Comparison of ENCODE assay signal across 8 mouse cellular contexts in genomic region chr7:107661189-107661842, GRCm38 (mm10). TPM values are rescaled to one million over a fixed set of nuclear protein-coding genes. Genes with fewer than 3 reads are reported as not detected.
DNase-seq lines count a peak whose midpoint lies in the region; ATAC-seq lines count a peak whose summit lies in the region.
"Had no signal": no experiment of that assay in that cellular context is flagged by ENCODE, and none has a peak within 500 bp of the region (broad histone marks: within the 10 kb centered on the region; RNA-seq: fewer than 3 reads in every experiment).

No protein-coding gene starts in this region.

- ATAC-seq in frontal cortex, adult (ENCODE audit: low TSS enrichment), result peak; percentile 63
- ATAC-seq in hindbrain, embryonic 13.5 days (ENCODE audit: low FRiP score), result peak; percentile 64
- peak; percentile 16 for ATAC-seq in lung, embryonic 16.5 days (ENCODE audit: low read depth)

- H3K27me3 ChIP-seq in hindbrain, embryonic 13.5 days, result peaks cover 22% of the 10 kb centered on the region; the same call in 1 of the 2 replicates
- H3K27me3 ChIP-seq in lung, embryonic 16.5 days (ENCODE audit: control insufficient read depth, insufficient read depth, low read depth, low read length), result no peaks in the 10 kb centered on the region

- H3K9ac ChIP-seq in hindbrain, embryonic 13.5 days, result no peak overlapping the region
- no peak overlapping the region for H3K9ac ChIP-seq in lung, embryonic 16.5 days (ENCODE audit: low read length)

- H3K4me2 ChIP-seq in hindbrain, embryonic 13.5 days, result no peak overlapping the region
- H3K4me2 ChIP-seq in lung, embryonic 16.5 days (ENCODE audit: low read depth, low read length), result no peak overlapping the region

- H3K27ac ChIP-seq in hindbrain, embryonic 13.5 days, result no peak overlapping the region
- H3K27ac ChIP-seq in lung, embryonic 16.5 days (ENCODE audit: low read length), result peak overlapping the region; percentile 78

- no peaks in the 10 kb centered on the region for H3K36me3 ChIP-seq in hindbrain, embryonic 13.5 days
- no peaks in the 10 kb centered on the region for H3K36me3 ChIP-seq in lung, embryonic 16.5 days (ENCODE audit: control insufficient read depth, insufficient read depth, low read length)

- WGBS in hindbrain, embryonic 13.5 days, result 14% methylated on average over 8 of the region's 8 CpGs
- WGBS in lung, embryonic 16.5 days, result 17% methylated on average over 8 of the region's 8 CpGs

- peak; percentile 85 for DNase-seq in ZHBTc4 (ENCODE audit: low read depth, low spot score)
- DNase-seq in cerebellum, adult 9-11 months, result peak; percentile 9
- DNase-seq in layer of hippocampus, adult 9-11 months, result peak; percentile 52
- DNase-seq in retina, postnatal 1 day, result peak; percentile 90

- no peak overlapping the region for H3K4me3 ChIP-seq in hindbrain, embryonic 13.5 days
- no peak overlapping the region for H3K4me3 ChIP-seq in lung, embryonic 16.5 days (ENCODE audit: low read length)
- H3K4me3 ChIP-seq: megakaryocyte, embryonic 14.5 days had no signal

- peaks cover 24% of the 10 kb centered on the region for H3K4me1 ChIP-seq in hindbrain, embryonic 13.5 days (replicated peaks)
- H3K4me1 ChIP-seq in lung, embryonic 16.5 days (replicated peaks; ENCODE audit: control insufficient read depth, insufficient read depth, low read length), result peaks cover 34% of the 10 kb centered on the region

- no peaks in the 10 kb centered on the region for H3K9me3 ChIP-seq in hindbrain, embryonic 13.5 days
- no peaks in the 10 kb centered on the region for H3K9me3 ChIP-seq in lung, embryonic 16.5 days (ENCODE audit: control insufficient read depth, low read length)
- H3K9me3 ChIP-seq: megakaryocyte, embryonic 14.5 days had no signal

RNA-seq across cellular contexts. Expression of gene 5330417H12Rik, which starts 36.4 kb away (rescaled TPM):
- not detected in 2 replicates for polyA plus RNA-seq in hindbrain, embryonic 13.5 days (2015; fragmentation: Nextera tagmentation; extraction: Ambion mirVana)
- not detected in 2 replicates for polyA plus RNA-seq in lung, embryonic 16.5 days (2015; fragmentation: Nextera tagmentation; extraction: Ambion mirVana)

Comparison
In these comparisons a context has a peak if more than half of its experiments do, and no peak if none do; other contexts are left out.
1. DNase-seq: peak in every context shown above with its lines; median percentile 90 in retina, postnatal 1 day; 85 in ZHBTc4; 52 in layer of hippocampus, adult 9-11 months; 9 in cerebellum, adult 9-11 months.